Mouse (Mus musculus): ENCODE data around the gene Kctd18.

- no peak for TF ChIP-seq CTCF (IDR thresholded peaks at IDR 0.05)
- no peak for TF ChIP-seq EP300 (IDR thresholded peaks at IDR 0.05)
Observed at GRCm38 (mm10) chr1:58045076-58045475, 26.3 kb upstream of the Kctd18 start.

Data from lung, postnatal 0 days (tissue).